Mouse (Mus musculus): ENCODE measurements around the gene Myl6.
"Not testable (repeated sequence)": the region's sequence is repeated elsewhere in the genome, so short reads cannot be mapped to it uniquely, and the experiment has no call there.

DNA sequence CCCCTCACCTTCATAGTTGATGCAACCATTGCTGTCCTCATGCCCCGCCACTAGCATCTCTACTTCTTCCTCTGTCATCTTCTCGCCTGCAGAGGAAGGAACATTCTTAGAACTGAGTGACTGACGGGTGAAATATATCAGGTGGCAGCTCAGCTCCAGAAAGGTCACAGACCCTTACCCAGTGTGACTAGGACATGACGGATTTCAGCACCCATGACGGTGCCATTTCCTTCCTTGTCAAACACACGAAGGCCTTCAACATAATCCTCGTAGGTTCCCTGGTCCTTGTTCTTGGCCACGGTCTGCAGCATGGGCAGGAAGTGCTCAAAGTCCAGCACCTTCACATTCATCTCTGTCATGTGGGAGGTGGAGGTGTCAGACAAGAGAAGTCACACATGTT lies 1.9 kb downstream of the Myl6 start:
- TF ChIP-seq CTCF (IDR thresholded peaks at IDR 0.05; ENCODE audit: low read depth); EP300 (optimal IDR thresholded peaks at IDR 0.05): not testable (repeated sequence)
